In genomic region chr4:152131809-152132771, GRCm38 (mm10) we compare ENCODE assay signal across 8 mouse cellular contexts. TPM values are rescaled to one million over a fixed set of nuclear protein-coding genes. Genes with fewer than 3 reads are reported as not detected.
DNase-seq lines count a peak whose midpoint lies in the region; ATAC-seq and TF ChIP-seq lines count a peak whose summit lies in the region.

No protein-coding gene starts in this region.

- H3K27ac ChIP-seq in lung, embryonic 16.5 days (ENCODE audit: low read length) = no peak overlapping the region
- H3K27ac ChIP-seq in forebrain, embryonic 12.5 days = no peak overlapping the region
- no peak overlapping the region for H3K27ac ChIP-seq in limb, embryonic 13.5 days
- peak overlapping the region; percentile 54; the same call in 1 of the 2 replicates for H3K27ac ChIP-seq in stomach, embryonic 15.5 days

- H3K27me3 ChIP-seq in lung, embryonic 16.5 days (ENCODE audit: control insufficient read depth, insufficient read depth, low read depth, low read length) = peaks cover 67% of the 10 kb centered on the region
- peaks cover 97% of the 10 kb centered on the region for H3K27me3 ChIP-seq in forebrain, embryonic 12.5 days
- peaks cover 97% of the 10 kb centered on the region for H3K27me3 ChIP-seq in limb, embryonic 13.5 days
- H3K27me3 ChIP-seq in stomach, embryonic 15.5 days (replicated peaks) = peaks cover 70% of the 10 kb centered on the region

- peak overlapping the region; percentile 77 for H3K4me2 ChIP-seq in lung, embryonic 16.5 days (ENCODE audit: low read depth, low read length)
- H3K4me2 ChIP-seq in forebrain, embryonic 12.5 days = peak overlapping the region; percentile 54; the same call in 1 of the 2 replicates
- H3K4me2 ChIP-seq in limb, embryonic 13.5 days (replicated peaks) = peak overlapping the region; percentile 71
- peak overlapping the region; percentile 94 for H3K4me2 ChIP-seq in stomach, embryonic 15.5 days

- no peaks in the 10 kb centered on the region for H3K36me3 ChIP-seq in lung, embryonic 16.5 days (ENCODE audit: control insufficient read depth, insufficient read depth, low read length)
- H3K36me3 ChIP-seq in forebrain, embryonic 12.5 days (replicated peaks) = no peaks in the 10 kb centered on the region
- H3K36me3 ChIP-seq in limb, embryonic 13.5 days = no peaks in the 10 kb centered on the region
- no peaks in the 10 kb centered on the region for H3K36me3 ChIP-seq in stomach, embryonic 15.5 days

- no peak for DNase-seq in lung, adult 2 months
- no peak for DNase-seq in thymus, postnatal 25 days
- no peak for DNase-seq in testis, postnatal 10 days (ENCODE audit: low spot score)
- no peak for DNase-seq in MN1 (ENCODE audit: low spot score)

- 6% methylated on average over 50 of the region's 50 CpGs for WGBS in lung, embryonic 16.5 days
- 14% methylated on average over 50 of the region's 50 CpGs for WGBS in lung, adult 2 months
- WGBS in forebrain, embryonic 12.5 days = 2% methylated on average over 50 of the region's 50 CpGs
- 4% methylated on average over 50 of the region's 50 CpGs for WGBS in limb, embryonic 13.5 days
- WGBS in stomach, embryonic 15.5 days = 7% methylated on average over 50 of the region's 50 CpGs

- TF ChIP-seq CTCF in lung, adult 2 months (IDR thresholded peaks at IDR 0.05; ENCODE audit: insufficient read depth, low read length) = no peak

- peak overlapping the region; percentile 23; the same call in 1 of the 2 replicates for H3K9ac ChIP-seq in lung, embryonic 16.5 days (ENCODE audit: low read length)
- H3K9ac ChIP-seq in forebrain, embryonic 12.5 days = no peak overlapping the region
- H3K9ac ChIP-seq in limb, embryonic 13.5 days = no peak overlapping the region
- H3K9ac ChIP-seq in stomach, embryonic 15.5 days = 0 out of 2 replicates have a peak overlapping the region, but pooled peaks have one; percentile 16

- H3K4me3 ChIP-seq in lung, embryonic 16.5 days (ENCODE audit: low read length) = peak overlapping the region; percentile 51
- no peak overlapping the region for H3K4me3 ChIP-seq in lung, adult 2 months (replicated peaks; ENCODE audit: extremely low read depth, low read depth, low read length)
- peak overlapping the region; percentile 40 for H3K4me3 ChIP-seq in forebrain, embryonic 12.5 days (replicated peaks)
- H3K4me3 ChIP-seq in limb, embryonic 13.5 days = peak overlapping the region; percentile 44
- peak overlapping the region; percentile 47 for H3K4me3 ChIP-seq in stomach, embryonic 15.5 days (replicated peaks)

- ATAC-seq in lung, embryonic 16.5 days (ENCODE audit: low read depth) = peak; percentile 71
- ATAC-seq in forebrain, embryonic 12.5 days (ENCODE audit: low FRiP score) = no peak
- ATAC-seq in limb, embryonic 13.5 days (ENCODE audit: low FRiP score, low read depth) = 0 out of 2 replicates have a peak, but pooled peaks have one; percentile 4
- ATAC-seq in stomach, embryonic 15.5 days (ENCODE audit: insufficient read depth, low FRiP score, low read depth) = peak; percentile 72

- H3K4me1 ChIP-seq in lung, embryonic 16.5 days (replicated peaks; ENCODE audit: control insufficient read depth, insufficient read depth, low read length) = peaks cover 18% of the 10 kb centered on the region
- H3K4me1 ChIP-seq in lung, adult 2 months (ENCODE audit: control insufficient read depth, insufficient read depth, low read length) = 0 out of 2 replicates have a peak, but pooled peaks cover 3% of the 10 kb centered on the region
- peaks cover 29% of the 10 kb centered on the region for H3K4me1 ChIP-seq in forebrain, embryonic 12.5 days
- H3K4me1 ChIP-seq in limb, embryonic 13.5 days = peaks cover 27% of the 10 kb centered on the region
- peaks cover 31% of the 10 kb centered on the region for H3K4me1 ChIP-seq in stomach, embryonic 15.5 days

- TF ChIP-seq POLR2A in lung, adult 2 months (IDR thresholded peaks at IDR 0.05; ENCODE audit: borderline replicate concordance, extremely low read depth, low read depth, low read length) = no peak

- no peaks in the 10 kb centered on the region for H3K9me3 ChIP-seq in lung, embryonic 16.5 days (ENCODE audit: control insufficient read depth, low read length)
- H3K9me3 ChIP-seq in forebrain, embryonic 12.5 days = no peaks in the 10 kb centered on the region
- H3K9me3 ChIP-seq in limb, embryonic 13.5 days = no peaks in the 10 kb centered on the region
- no peaks in the 10 kb centered on the region for H3K9me3 ChIP-seq in stomach, embryonic 15.5 days

RNA-seq across cellular contexts. Expression of gene Tnfrsf25, which starts 16.4 kb away (rescaled TPM):
- 1.6 and 2.4 TPM in 2 replicates for polyA plus RNA-seq in lung, embryonic 16.5 days (2015; fragmentation: Nextera tagmentation; extraction: Ambion mirVana)
- polyA plus RNA-seq in lung, adult 2 months (2012; rRNA removed) = 8.1 and 12.7 TPM in 2 replicates
- 0.66 and 0.76 TPM in 2 replicates for polyA plus RNA-seq in forebrain, embryonic 12.5 days (2016; fragmentation: Nextera tagmentation; extraction: Ambion mirVana)
- 0.86 and 1.9 TPM in 2 replicates for polyA plus RNA-seq in limb, embryonic 13.5 days (2015; fragmentation: Nextera tagmentation; extraction: Ambion mirVana)
- polyA plus RNA-seq in stomach, embryonic 15.5 days (2015; fragmentation: Nextera tagmentation; extraction: Ambion mirVana) = 0.84 and 1.4 TPM in 2 replicates

RNA-seq across cellular contexts. Expression of gene Espn, which starts 20.1 kb away (rescaled TPM):
- 6.6 and 10.1 TPM in 2 replicates for polyA plus RNA-seq in lung, embryonic 16.5 days (2015; fragmentation: Nextera tagmentation; extraction: Ambion mirVana)
- polyA plus RNA-seq in lung, adult 2 months (2012; rRNA removed) = 9.8 and 16.3 TPM in 2 replicates
- polyA plus RNA-seq in forebrain, embryonic 12.5 days (2016; fragmentation: Nextera tagmentation; extraction: Ambion mirVana) = 1.8 and 2.1 TPM in 2 replicates
- polyA plus RNA-seq in limb, embryonic 13.5 days (2015; fragmentation: Nextera tagmentation; extraction: Ambion mirVana) = 0.88 and 1.5 TPM in 2 replicates
- polyA plus RNA-seq in stomach, embryonic 15.5 days (2015; fragmentation: Nextera tagmentation; extraction: Ambion mirVana) = 15.9 and 19.2 TPM in 2 replicates

RNA-seq across cellular contexts. Expression of gene Hes2, which starts 26.6 kb away (rescaled TPM):
- polyA plus RNA-seq in lung, embryonic 16.5 days (2015; fragmentation: Nextera tagmentation; extraction: Ambion mirVana) = 0.54 and 0.87 TPM in 2 replicates
- polyA plus RNA-seq in lung, adult 2 months (2012; rRNA removed) = 5.4 and 6.2 TPM in 2 replicates
- not detected in 2 replicates for polyA plus RNA-seq in forebrain, embryonic 12.5 days (2016; fragmentation: Nextera tagmentation; extraction: Ambion mirVana)
- polyA plus RNA-seq in limb, embryonic 13.5 days (2015; fragmentation: Nextera tagmentation; extraction: Ambion mirVana) = not detected in 2 replicates
- 0.43 and 0.44 TPM in 2 replicates for polyA plus RNA-seq in stomach, embryonic 15.5 days (2015; fragmentation: Nextera tagmentation; extraction: Ambion mirVana)

RNA-seq across cellular contexts. Expression of gene Acot7, which starts 45.8 kb away (rescaled TPM):
- polyA plus RNA-seq in lung, embryonic 16.5 days (2015; fragmentation: Nextera tagmentation; extraction: Ambion mirVana) = 66.5 and 69.0 TPM in 2 replicates
- polyA plus RNA-seq in lung, adult 2 months (2012; rRNA removed) = 118 and 125 TPM in 2 replicates
- polyA plus RNA-seq in forebrain, embryonic 12.5 days (2016; fragmentation: Nextera tagmentation; extraction: Ambion mirVana) = 85.9 and 86.7 TPM in 2 replicates
- polyA plus RNA-seq in limb, embryonic 13.5 days (2015; fragmentation: Nextera tagmentation; extraction: Ambion mirVana) = 49.0 and 53.2 TPM in 2 replicates
- 60.0 and 63.1 TPM in 2 replicates for polyA plus RNA-seq in stomach, embryonic 15.5 days (2015; fragmentation: Nextera tagmentation; extraction: Ambion mirVana)

RNA-seq across cellular contexts. Expression of gene Plekhg5, which starts 59.8 kb away (rescaled TPM):
- 23.3 and 24.1 TPM in 2 replicates for polyA plus RNA-seq in lung, embryonic 16.5 days (2015; fragmentation: Nextera tagmentation; extraction: Ambion mirVana)
- 46.7 and 49.9 TPM in 2 replicates for polyA plus RNA-seq in lung, adult 2 months (2012; rRNA removed)
- polyA plus RNA-seq in forebrain, embryonic 12.5 days (2016; fragmentation: Nextera tagmentation; extraction: Ambion mirVana) = 9.5 and 10.8 TPM in 2 replicates
- 17.3 TPM in 2 replicates for polyA plus RNA-seq in limb, embryonic 13.5 days (2015; fragmentation: Nextera tagmentation; extraction: Ambion mirVana)
- polyA plus RNA-seq in stomach, embryonic 15.5 days (2015; fragmentation: Nextera tagmentation; extraction: Ambion mirVana) = 11.9 and 13.2 TPM in 2 replicates

Comparison
In these comparisons a context has a peak if more than half of its experiments do, and no peak if none do; other contexts are left out.
1. H3K9ac ChIP-seq: peak in lung, embryonic 16.5 days (single experiment) and stomach, embryonic 15.5 days (single experiment); none in forebrain, embryonic 12.5 days (single experiment) and limb, embryonic 13.5 days (single experiment).
2. Peak in every context shown above with its lines, with median percentiles within 50 percentile points of each other: H3K4me2 ChIP-seq.